Mouse (Mus musculus) CD4-positive, CD25-positive, alpha-beta regulatory T cell, adult 2 months (primary cell): ENCODE measurements around the gene Lrrk1.

Experiments
- DNase-seq: peaks from one replicate; pipeline ENCODE4 v3.0.0-alpha.2; 2012; ENCODE audit warnings: low read depth, low spot score

The Lrrk1 gene

DNA sequence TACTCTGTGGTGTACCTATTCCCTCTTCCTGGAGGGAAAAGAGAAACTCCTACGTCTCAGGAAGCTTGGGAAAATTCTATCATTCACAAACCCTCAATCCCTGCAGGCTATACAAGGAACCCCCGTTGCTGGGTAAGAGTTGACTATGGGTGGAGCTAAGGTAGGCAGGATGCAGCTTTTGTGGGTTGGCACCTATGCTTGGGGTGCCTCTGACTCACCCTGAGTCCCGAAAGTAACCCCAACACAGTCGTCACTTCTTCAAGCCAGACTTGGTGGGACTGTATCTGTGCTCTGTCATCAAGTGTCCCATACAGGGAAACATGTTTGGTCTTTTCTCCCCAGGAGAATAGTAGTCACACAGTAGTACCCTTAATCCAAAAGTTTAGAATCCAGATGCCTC, 86.7 kb downstream of the Lrrk1 start:
- peak; percentile 6 for DNase-seq

DNA sequence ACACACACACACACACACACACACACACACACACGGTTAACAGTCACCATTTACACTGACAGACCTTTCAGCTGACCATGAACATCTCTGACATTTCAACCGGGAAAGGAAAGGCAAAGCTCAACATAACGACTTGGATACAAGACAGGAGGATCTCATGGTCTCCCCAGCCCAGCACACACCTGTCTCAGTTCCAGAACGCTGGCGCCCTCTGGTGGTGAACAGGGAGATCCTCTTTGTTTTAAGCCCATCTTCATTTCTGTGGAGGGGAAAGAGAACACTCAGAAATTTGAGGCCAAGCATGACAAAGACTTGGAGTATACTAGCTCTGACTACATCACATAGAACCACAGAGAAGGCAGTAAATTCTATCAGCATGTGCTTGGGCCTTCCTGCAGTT, 87.5 kb downstream of the Lrrk1 start:
- peak; percentile 90 for DNase-seq

DNA sequence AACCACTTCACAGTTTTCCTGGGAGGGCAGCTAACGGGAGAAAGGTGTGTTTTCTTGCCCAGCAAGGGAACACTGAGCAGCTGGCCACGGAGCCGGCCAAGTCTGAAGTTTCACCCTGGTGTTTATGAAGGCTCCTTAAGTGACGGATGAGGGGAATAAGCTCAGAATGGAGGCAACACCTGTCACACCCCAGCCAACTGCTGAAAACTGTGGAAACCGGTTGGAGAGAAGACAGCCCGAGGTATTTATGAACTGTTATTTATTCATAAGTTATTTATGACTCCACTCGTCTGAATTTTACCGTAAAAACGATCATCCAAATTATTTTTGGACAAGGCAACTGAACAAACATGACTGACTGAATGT, 90.5 kb downstream of the Lrrk1 start:
- no peak for DNase-seq

DNA sequence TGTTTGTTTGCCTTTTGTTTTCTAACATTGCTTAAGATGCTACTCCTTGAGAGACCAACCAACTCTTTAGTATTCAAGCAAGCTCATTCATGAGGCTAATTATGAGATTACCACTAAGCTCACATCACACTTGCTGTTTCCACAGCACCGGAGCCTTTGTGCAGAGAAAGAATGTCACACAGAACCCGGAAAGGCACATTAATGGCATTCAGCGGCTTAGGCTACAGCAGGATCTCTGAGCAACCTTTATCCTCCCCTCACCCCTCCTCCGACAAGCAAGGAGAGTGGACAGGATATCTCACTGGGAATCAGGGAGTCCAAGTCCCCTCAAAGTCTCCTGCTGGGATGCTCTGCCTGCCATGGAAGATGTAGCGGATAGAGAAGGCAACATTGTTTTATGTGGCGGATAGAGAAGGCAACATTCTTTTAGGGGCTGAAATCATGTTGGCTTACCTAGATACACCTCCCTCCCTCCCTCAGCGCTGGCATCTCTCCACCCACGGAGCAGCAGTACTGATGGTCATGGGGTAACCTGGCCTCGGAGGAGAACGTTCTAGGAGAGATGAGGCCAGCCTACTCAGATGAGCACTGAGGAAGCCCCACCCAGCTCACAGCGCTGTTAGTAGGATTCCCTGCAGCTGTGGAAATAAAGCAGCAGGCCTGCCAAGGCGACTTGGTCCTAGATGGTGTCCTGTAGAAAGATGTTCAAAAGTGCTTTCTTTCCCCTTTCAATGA, 91.1 kb downstream of the Lrrk1 start:
- DNase-seq: no peak

DNA sequence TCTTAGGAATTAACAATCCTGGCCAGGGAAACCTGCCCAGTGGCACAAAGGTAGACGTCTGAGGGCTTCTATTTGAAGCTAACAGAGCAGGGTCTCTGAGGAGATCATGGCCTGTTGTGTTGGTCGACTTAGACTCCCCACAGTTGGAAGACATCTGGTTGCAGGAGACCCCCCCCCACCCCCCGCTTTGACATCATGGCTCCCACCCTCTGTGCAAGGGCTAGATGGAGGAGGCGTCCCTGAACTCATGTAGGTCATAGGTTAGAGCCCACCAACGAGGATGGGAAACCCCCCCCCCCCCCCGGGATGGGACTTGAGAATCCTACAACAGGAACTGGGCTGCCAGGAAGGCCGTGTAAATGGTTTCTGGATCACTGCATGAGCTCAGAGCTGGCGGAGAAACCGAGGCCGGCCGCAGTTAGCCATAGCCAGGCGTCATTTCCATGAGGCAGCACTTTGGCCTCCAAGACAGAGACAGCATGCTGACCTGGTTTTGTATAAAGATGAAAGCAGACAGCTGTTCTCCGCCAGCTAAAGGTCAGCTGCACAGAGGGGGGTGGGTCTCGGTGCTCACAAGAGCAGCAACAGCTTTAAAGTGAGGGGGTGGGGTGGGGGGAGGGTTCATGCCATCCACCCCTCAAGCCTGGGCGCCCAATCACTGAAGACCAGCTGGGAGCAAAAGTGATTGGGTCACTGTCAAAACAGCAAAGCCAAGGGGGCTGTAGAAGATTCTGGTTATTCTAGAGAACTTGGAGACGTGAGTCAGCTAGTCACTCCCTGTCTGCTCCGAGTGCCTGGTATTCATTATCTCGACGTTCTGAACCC, 95.4 kb downstream of the Lrrk1 start:
- DNase-seq: no peak

DNA sequence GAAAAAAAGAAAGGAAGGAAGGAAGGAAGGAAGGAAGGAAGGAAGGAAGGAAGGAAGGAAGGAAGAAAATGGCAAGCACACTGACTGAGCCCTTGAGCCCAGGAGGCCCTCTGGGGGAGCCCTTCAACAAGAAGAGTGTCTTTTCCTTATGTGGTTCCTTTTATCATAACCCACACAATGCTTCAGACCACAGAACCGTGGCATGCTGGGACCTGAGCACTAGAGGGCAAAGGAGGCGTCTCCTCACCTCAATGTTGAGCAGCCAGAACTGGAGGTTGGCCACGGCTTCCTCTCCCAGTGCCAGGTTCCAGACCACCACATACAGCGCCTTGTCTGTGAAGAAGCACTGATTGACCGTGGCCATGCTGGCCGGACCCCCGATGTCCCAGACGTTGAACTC, 96.1 kb downstream of the Lrrk1 start:
- DNase-seq: peak; percentile 8

DNA sequence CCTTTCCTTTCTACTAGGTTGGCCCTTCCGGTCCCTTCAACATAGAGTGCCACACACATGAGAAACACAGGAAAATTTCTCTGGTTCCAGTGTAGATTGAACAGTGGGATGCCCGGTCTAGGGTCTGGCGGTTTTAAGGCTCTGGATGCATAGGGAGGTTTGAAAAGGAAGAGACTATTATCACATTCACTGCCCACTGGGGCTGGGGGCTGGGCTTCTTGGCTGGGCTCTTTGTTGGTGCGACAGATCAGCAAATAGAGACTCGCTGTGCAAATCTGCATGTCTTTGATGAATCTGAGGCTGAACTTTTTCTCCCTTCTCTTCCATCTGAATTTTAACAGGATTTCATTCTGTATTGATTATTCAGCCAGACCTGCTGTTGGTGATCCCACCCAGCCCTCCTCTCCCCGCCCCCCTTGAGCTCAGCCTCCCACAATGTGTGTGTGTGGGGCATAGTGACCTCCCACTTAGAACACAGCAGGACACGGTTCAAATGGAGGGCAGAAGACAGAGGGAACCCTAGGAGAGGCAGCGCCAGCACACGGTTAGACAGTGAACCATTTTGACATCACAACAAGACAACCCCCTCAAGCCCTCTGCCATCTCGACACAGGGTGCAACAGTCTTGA, 105.1 kb downstream of the Lrrk1 start:
- DNase-seq: no peak

DNA sequence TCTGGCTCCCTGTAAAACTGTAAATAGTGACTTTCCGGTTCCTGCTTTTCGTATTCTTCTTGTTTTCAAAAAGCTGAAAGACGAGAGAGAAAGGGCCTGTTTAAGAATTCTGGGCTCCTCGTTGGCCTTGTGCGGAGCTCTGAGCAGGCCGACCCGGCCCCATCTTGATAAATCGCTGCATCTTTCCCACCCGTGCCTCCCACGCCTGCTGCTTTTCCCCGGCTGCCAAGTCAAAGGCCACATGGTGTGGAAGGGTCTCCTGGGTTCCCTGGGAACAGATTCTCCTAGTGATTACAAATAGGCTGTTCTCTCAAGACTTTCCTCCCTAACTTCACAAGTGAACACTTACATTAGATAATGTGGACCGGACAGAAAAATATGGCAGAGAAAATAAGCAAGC, 105.9 kb downstream of the Lrrk1 start:
- no peak for DNase-seq

DNA sequence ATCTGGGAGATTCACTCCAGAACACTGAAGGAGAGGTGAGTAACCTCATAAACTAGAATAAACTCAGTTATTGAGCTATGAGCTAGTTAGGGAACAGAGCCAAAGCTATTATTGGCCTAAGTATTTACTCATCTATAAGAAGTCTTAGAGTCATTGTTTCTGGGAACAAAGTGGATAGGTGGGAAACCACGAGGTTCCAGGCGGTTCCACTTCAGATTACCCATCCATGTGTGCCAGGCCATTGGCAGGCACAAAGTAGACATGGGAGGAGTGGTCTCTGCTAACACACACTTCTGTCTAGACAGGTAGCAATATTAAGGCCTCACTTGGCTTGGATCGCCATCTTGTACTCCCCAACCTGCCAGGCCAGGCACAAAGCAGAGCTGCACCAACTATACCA, 110.1 kb downstream of the Lrrk1 start:
- no peak for DNase-seq

DNA sequence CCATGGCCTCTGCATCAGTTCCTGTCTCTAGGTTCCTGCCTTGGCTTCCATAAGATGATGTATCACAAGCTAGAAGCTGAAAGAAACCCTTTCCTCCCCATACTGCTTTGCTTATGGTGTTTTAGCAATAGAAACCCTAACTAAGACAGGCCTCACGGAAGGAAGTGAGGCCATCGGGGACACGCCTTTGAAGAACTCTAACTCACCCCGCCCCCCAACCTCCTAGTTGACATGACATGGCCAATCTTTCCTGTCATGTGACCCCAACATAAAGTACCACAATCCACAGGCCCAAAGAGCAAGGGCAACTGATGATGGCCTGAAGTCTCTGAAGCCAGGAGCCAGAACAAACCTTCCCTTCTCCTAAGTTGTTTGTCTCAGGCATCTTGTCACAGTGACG, 114.7 kb downstream of the Lrrk1 start:
- DNase-seq: no peak

DNA sequence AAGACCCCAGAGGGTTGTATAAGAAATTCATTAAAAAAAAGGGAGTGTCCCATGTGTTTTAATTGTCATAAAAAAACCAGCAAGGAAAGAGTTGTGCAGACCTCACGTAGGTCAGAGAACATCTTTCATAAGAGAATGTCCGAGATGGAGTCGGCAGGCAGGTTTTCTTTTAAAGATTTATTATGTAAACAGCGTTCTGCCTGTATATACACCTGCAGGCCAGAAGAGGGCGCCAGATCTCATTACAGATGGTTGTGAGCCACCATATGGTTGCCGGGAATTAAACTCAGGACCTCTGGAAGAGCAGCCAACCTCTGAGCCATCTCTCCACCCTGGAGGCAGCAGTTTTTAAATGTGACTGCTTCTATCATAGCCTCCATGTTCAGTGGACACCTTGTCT, 116.9 kb downstream of the Lrrk1 start:
- DNase-seq: no peak

DNA sequence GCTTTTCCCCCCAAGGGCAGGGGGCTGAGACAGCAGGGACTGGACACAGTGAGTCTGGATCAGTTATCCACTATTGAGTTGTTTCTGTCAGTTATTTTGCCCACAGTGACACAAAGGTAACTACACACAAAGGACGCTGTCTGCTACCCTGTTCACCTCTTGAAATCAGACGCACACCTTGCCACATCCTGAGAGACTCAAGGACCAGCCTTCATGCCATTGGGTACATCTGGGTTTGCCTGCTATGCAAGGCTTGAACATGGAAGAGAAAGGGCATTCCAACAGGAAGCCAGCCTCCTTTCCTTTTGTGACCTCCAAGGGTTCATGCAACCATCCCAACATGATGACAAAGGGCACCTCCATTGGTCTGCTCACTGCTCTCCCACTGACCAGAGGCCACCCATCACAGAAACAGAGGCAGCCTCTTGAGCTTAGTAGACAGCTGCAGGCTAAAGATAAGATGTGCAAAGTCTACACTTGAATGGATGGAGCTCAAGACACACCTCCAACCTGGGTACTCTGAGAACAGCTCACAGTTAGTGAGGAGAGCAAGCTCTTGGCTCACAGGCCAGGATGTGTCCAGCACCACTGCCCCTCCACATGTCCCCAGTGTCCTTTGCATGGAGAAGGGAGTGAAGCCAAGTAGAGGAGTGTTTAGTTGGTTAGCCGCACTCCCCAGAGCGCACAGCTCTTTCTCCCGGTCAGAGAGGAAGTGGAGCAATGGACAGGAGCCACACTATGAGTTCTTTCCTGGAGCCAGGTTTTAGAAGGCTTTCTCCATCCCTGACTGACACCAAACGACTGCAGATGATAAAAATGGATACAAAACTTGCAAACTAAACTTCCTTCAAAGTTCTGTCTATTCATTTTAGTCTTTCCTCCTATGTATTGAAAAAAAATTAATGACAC, 121.0 kb downstream of the Lrrk1 start:
- DNase-seq: no peak

DNA sequence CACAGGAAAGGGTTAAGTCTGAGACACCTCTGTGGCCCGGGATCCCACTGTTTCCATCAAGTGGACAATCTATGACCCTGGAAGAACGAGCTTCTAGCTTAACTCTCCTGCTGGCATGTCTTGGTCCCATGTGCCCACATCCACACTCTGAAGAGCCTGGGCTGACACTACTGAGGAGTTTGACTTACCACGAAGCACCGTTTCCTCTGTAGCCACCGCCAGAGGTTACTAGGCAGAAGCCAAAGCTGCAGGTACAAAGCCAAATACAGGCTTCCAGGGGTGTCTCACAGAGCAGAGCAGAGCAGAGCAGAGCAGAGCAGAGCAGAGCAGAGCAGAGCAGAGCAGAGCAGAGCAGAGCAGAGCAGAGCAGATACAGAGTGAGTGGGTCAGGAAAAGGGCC, 124.7 kb downstream of the Lrrk1 start:
- DNase-seq: no peak

DNA sequence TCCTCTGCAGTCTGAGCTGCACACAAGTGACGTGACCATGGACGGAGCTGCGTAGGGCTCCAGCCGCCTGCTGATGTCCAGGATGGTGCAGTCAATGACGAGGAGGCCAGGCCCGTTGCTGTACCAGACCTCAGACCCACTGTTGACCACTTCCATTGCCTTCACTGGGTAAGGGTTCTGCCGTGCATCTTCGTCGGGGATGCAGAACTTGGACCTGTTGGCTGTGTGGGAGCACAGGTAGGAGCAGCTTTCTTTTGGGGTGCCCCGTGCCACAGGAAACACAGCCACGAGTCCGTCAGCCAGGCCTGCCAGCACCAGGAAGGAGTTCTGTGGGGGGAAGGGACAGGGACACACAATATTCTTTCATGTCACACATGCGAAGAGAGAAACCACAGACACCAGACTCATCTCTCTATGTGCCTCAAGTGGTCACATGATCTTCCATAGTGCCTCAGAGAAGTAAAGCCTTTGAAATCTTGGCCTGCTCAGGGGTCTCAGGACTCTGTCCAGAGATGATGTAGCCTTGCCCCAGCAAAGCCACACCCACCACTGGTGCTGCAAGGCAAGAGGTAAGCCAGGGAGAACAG, 125.5 kb downstream of the Lrrk1 start:
- DNase-seq: peak; percentile 29

DNA sequence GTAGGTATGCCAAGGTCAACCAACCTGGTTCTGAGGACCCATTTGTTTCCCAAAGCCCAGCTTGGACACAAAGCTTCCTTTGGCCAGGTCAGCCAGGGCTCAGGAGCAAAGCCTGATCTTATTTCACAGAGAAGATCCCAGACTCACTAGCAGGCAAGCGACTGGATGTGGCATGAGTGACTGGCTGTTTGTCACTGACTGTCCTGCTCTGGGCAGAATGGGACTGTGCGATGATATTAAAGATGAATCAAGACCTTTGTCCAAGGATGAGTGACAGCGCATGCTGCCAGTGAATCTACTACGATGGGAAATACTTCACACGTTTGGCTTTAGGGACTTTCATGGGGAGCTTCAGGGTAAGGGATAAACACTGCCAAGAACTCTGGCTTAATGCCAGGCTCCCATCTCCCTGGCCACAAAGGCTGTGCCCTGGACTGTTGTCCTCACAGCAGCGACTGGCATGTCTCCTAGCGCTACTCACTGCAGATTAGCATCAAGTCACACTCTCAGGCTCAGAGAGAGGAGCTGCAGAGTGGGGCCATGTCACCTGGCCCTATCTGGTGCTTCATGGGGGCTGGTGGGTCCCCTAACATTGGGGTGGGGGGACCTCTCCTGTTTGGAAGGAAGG, 127.3 kb downstream of the Lrrk1 start:
- no peak for DNase-seq

DNA sequence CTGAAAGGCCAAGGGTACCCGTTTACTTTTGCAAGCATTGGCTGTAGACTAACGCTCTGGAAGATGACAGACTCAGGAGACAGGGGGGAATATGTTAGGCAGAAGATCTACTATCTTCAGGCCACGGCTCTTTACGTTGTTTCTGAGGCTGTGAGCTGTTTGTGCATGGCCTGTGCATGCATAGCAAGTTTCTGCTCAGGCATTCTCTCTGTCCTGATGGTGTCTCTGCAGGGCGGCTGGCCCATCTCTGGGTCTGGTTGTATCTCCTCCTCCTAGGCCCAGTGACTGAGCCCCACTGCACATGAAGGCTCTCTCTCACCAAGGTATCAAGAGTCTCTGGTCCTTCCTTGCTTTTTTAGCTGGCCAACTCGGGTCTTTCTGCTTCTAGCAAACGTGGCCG, 127.9 kb downstream of the Lrrk1 start:
- DNase-seq: no peak

DNA sequence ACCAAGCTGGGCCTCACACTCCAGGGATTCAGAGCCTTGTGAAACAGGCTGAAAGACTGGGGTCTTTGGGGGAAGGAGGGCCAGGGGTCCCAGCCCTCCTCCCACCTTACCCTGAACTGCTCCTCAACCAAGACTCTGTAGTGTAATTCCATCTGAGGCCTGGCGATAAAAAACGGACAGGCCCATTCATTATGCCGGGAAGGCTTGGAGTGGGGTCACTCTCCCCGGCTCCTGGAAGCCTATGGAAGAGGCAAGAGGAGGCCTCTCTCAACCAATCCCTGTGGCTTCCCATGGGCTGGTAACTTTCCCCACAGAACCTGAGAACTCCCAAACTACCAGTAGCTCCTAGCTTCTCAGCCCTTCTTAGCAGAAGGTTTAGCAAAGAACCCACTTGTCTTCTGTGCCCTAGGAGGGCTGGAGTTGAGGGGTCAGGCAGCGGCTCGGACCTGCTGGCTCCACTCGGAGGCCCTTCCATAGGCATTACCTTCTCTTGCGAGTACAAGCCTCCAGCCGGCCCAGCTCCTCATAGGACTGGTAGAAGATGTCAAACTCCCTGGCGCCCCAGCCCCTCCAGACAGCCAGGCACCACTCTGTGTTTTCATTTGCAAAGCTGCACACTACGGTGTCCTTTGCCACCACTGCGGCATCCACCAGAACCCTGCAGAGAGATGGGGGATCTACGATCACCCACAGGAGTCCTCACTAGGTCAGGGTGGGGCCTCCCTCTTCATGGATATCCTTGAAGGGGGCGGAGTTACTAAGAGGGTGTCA, 128.5 kb downstream of the Lrrk1 start:
- no peak for DNase-seq

DNA sequence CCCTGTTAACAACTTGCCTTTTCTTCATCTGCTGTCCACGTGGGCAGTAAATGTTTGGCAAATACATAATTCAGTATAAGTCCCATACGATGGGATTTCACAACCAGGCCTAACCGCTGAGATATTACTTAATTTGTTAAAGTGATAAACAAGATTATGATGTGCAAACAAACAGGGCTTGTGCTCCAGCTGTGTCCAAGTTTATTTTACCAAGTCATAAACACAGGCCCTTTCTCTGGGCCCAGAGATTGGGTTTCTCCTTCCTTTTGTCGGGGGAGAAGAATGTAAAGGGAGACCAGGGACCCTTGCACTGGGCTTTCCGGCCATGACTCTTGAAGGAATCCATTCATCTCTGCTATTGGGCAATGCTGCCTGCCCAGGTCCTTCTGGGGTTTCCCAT, 129.2 kb downstream of the Lrrk1 start:
- DNase-seq: no peak

DNA sequence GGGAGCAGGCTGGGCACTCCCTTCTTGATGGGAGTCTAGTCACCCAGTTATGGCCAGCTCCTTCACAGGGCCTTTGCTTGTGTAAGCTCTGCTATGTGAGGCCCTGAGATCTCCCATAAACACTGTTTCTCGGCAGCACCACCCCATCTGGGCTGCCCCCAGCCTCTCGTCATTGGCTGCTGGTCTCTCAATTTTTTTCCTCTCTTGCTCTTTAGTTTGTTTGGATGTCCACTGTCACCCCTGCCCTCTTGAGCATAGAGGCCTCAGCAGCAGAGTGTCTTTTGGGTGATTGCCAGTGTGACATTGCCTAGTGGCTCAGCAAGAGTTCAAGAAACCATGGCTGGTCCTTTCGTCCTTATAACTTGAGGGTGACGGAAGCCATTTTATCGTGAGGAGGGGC, 130.9 kb downstream of the Lrrk1 start:
- DNase-seq: no peak

DNA sequence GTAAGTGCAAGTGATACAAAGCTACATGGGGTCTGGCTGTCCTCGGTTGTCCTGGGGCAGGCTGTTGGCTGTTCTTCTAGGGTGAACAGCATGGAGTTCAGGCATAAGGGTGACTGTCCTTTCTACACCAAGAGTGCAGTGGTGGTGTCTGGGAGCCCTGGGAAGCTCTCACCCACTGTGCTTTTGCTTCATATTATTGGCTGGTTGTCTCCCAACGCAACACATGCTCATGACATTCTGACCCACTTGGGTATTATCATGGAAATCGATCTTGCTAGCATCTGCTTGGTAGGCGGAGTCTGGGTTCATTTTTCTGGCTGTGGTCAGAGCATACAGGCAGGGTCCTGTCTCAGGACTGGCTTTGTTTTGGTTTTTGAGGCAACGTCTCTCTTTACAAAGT, 131.7 kb downstream of the Lrrk1 start:
- no peak for DNase-seq
